Mouse (Mus musculus) intestine, embryonic 15.5 days (tissue): Measurements from ENCODE around the gene AW822073. TPM values are rescaled to one million over a fixed set of nuclear protein-coding genes. Genes with fewer than 3 reads are reported as not detected.
A peak's percentile ranks its signal among the peaks of the same experiment; 100 is the strongest.
"Not testable (repeated sequence)": the region's sequence is repeated elsewhere in the genome, so short reads cannot be mapped to it uniquely, and the experiment has no call there.

ENCODE experiments used
- ATAC-seq: fragments of 200-750 bp; cut with Nextera tagmentation; 2 replicates; pipeline ENCODE4 v1.8.0; 2017; ENCODE audit warnings: moderate TSS enrichment, moderate library complexity
- H3K27ac ChIP-seq: fragments of 300-500 bp; sonication (generic); 2 replicates; pipeline ENCODE4 v1.5.1; 2015; ENCODE audit warnings: mild to moderate bottlenecking, inconsistent platforms
- H3K27me3 ChIP-seq: fragments of 300-500 bp; sonication (generic); replicated peaks from 2 replicates; pipeline ENCODE4 v1.6.1; 2015; ENCODE audit warnings: inconsistent platforms
- H3K36me3 ChIP-seq: fragments of 300-500 bp; sonication (generic); 2 replicates; pipeline ENCODE4 v1.6.1; 2015; ENCODE audit warnings: inconsistent platforms
- H3K4me1 ChIP-seq: fragments of 300-500 bp; sonication (generic); replicated peaks from 2 replicates; pipeline ENCODE4 v1.6.1; 2015; ENCODE audit warnings: inconsistent platforms
- H3K4me2 ChIP-seq: fragments of 300-500 bp; sonication (generic); replicated peaks from 2 replicates; pipeline ENCODE4 v1.6.1; 2015; ENCODE audit warnings: mild to moderate bottlenecking, inconsistent platforms
- H3K4me3 ChIP-seq: fragments of 300-500 bp; sonication (generic); replicated peaks from 2 replicates; pipeline ENCODE4 v1.5.1; 2015; ENCODE audit warnings: inconsistent platforms
- H3K9ac ChIP-seq: fragments of 300-500 bp; sonication (generic); 2 replicates; pipeline ENCODE4 v1.6.1; 2015; ENCODE audit warnings: inconsistent platforms
- H3K9me3 ChIP-seq: fragments of 300-500 bp; sonication (generic); 2 replicates; pipeline ENCODE4 v1.6.1; 2016; ENCODE audit warnings: inconsistent platforms
- WGBS: fragments of 180-500 bp; shearing (Covaris S2); methylation state at CpG from one replicate; pipeline ENCODE4 v1.1.7; 2015; 5-methylcytosine and 5-hydroxymethylcytosine counted together
- polyA plus RNA-seq: library from polyadenylated mRNA; unstranded; fragments of >200 nt; fragmentation: Nextera tagmentation; extraction: Ambion mirVana; gene quantifications from 2 replicates; pipeline ENCODE4 v1.2.1, GENCODE M21; 2015

Gene AW822073
- polyA plus RNA-seq, 1 experiment from 2014 or later = not detected

GRCm38 (mm10) chr10:58232641-58232969 is 7.9 kb upstream of the AW822073 start, which contains the start of gene Duxf3:
Duxf3 (minus strand) TSS chr10:58232675.
- not testable (repeated sequence) for H3K4me2 ChIP-seq, H3K9ac ChIP-seq, H3K27me3 ChIP-seq, H3K36me3 ChIP-seq, H3K4me1 ChIP-seq, H3K4me3 ChIP-seq, H3K27ac ChIP-seq
- peak; percentile 63 for ATAC-seq
- H3K9me3 ChIP-seq = peaks cover 14% of the 10 kb centered on the region
- WGBS = 87% methylated on average over 7 of the region's 8 CpGs

- H3K27me3 ChIP-seq, H3K9ac ChIP-seq, H3K36me3 ChIP-seq, H3K4me1 ChIP-seq, H3K4me3 ChIP-seq, H3K4me2 ChIP-seq, H3K27ac ChIP-seq: not testable (repeated sequence)
- peaks cover 14% of the 10 kb centered on the region for H3K9me3 ChIP-seq
- WGBS = 89% methylated on average over 35 of the region's 35 CpGs
- peak; percentile 84 for ATAC-seq
These were observed 7.3 kb upstream of the AW822073 start for GRCm38 (mm10) chr10:58231779-58232640.

- not testable (repeated sequence) for H3K27me3 ChIP-seq, H3K36me3 ChIP-seq, H3K27ac ChIP-seq, H3K4me3 ChIP-seq, H3K4me1 ChIP-seq, H3K4me2 ChIP-seq, H3K9ac ChIP-seq
- WGBS = 85% methylated on average over 5 of the region's 7 CpGs
- peak; percentile 44 for ATAC-seq
- H3K9me3 ChIP-seq = peaks cover 14% of the 10 kb centered on the region
These were observed 6.4 kb upstream of the AW822073 start for GRCm38 (mm10) chr10:58231088-58231487.

- H3K4me2 ChIP-seq, H3K36me3 ChIP-seq, H3K4me3 ChIP-seq, H3K27me3 ChIP-seq, ATAC-seq, H3K4me1 ChIP-seq, H3K9ac ChIP-seq, H3K27ac ChIP-seq: not testable (repeated sequence)
- H3K9me3 ChIP-seq = peaks cover 14% of the 10 kb centered on the region
- WGBS = 61% methylated on average over 3 of the region's 3 CpGs
These were observed 5.3 kb upstream of the AW822073 start for GRCm38 (mm10) chr10:58230021-58230420.

- 84% methylated on average over 3 of the region's 6 CpGs for WGBS
- not testable (repeated sequence) for H3K4me1 ChIP-seq, H3K36me3 ChIP-seq, H3K27ac ChIP-seq, H3K27me3 ChIP-seq, H3K4me3 ChIP-seq, H3K9ac ChIP-seq, H3K4me2 ChIP-seq, ATAC-seq
- H3K9me3 ChIP-seq = peaks cover 14% of the 10 kb centered on the region
These were observed 3.1 kb upstream of the AW822073 start for GRCm38 (mm10) chr10:58227798-58228197.

- not testable (repeated sequence) for H3K9ac ChIP-seq, H3K36me3 ChIP-seq, H3K27me3 ChIP-seq, H3K27ac ChIP-seq, H3K4me3 ChIP-seq, H3K4me1 ChIP-seq, ATAC-seq, H3K4me2 ChIP-seq, H3K9me3 ChIP-seq
- 72% methylated on average over 4 of the region's 4 CpGs for WGBS
These were observed 1.6 kb upstream of the AW822073 start for GRCm38 (mm10) chr10:58226357-58226756.

GRCm38 (mm10) chr10:58223972-58224805 is 541 bp downstream of the AW822073 start:
- WGBS = 84% methylated on average over 31 of the region's 31 CpGs
- H3K9ac ChIP-seq = not testable (repeated sequence)

GRCm38 (mm10) chr10:58223161-58223560 is 1.6 kb downstream of the AW822073 start:
- not testable (repeated sequence) for H3K36me3 ChIP-seq, H3K9ac ChIP-seq, H3K27me3 ChIP-seq, H3K27ac ChIP-seq, H3K9me3 ChIP-seq, H3K4me1 ChIP-seq, H3K4me3 ChIP-seq, ATAC-seq, H3K4me2 ChIP-seq
- 91% methylated on average over 4 of the region's 6 CpGs for WGBS

More at GRCm38 (mm10) chr10:58223972-58224805, 541 bp downstream of the AW822073 start:
- not testable (repeated sequence) for H3K27me3 ChIP-seq, H3K4me3 ChIP-seq, H3K27ac ChIP-seq, H3K36me3 ChIP-seq, H3K4me1 ChIP-seq, ATAC-seq, H3K9me3 ChIP-seq, H3K4me2 ChIP-seq

- ATAC-seq, H3K36me3 ChIP-seq, H3K4me2 ChIP-seq, H3K27ac ChIP-seq, H3K4me1 ChIP-seq, H3K9me3 ChIP-seq, H3K4me3 ChIP-seq, H3K9ac ChIP-seq, H3K27me3 ChIP-seq: not testable (repeated sequence)
- 79% methylated on average over 2 of the region's 2 CpGs for WGBS
These were observed 3.2 kb downstream of the AW822073 start for GRCm38 (mm10) chr10:58221571-58221970.

- no peak for ATAC-seq
- H3K4me3 ChIP-seq = no peak overlapping the region
These were observed 4.0 kb downstream of the AW822073 start for GRCm38 (mm10) chr10:58220726-58221125.

GRCm38 (mm10) chr10:58217366-58217765 is 7.4 kb downstream of the AW822073 start:
- Histone ChIP-seq H3K27ac (no peak overlapping the region), H3K4me1 (no peaks in the 10 kb centered on the region), H3K9me3 (no peaks in the 10 kb centered on the region), H3K9ac (no peak overlapping the region), H3K27me3 (no peaks in the 10 kb centered on the region), H3K4me3 (no peak overlapping the region), H3K4me2 (no peak overlapping the region), H3K36me3 (no peaks in the 10 kb centered on the region)
- WGBS = 80% methylated on average over 3 of the region's 3 CpGs
- no peak for ATAC-seq

More at GRCm38 (mm10) chr10:58220726-58221125, 4.0 kb downstream of the AW822073 start:
- H3K27me3 ChIP-seq = no peaks in the 10 kb centered on the region
- no peak overlapping the region for H3K9ac ChIP-seq
- H3K9me3 ChIP-seq = no peaks in the 10 kb centered on the region
- H3K4me2 ChIP-seq = no peak overlapping the region
- no peak overlapping the region for H3K27ac ChIP-seq
- 84% methylated on average over 6 of the region's 6 CpGs for WGBS
- no peaks in the 10 kb centered on the region for H3K4me1 ChIP-seq
- H3K36me3 ChIP-seq = no peaks in the 10 kb centered on the region

GRCm38 (mm10) chr10:58215353-58215752 is 9.4 kb downstream of the AW822073 start:
- Histone ChIP-seq H3K4me2 (no peak overlapping the region), H3K27me3 (no peaks in the 10 kb centered on the region), H3K36me3 (no peaks in the 10 kb centered on the region), H3K27ac (no peak overlapping the region), H3K4me1 (no peaks in the 10 kb centered on the region), H3K9me3 (no peaks in the 10 kb centered on the region), H3K4me3 (no peak overlapping the region), H3K9ac (no peak overlapping the region)
- 78% methylated on average over 1 of the region's 1 CpGs for WGBS
- no peak for ATAC-seq
